Mouse (Mus musculus) brain, adult 10 weeks (tissue): Measurements from ENCODE around the gene Ghr. TPM values are rescaled to one million over a fixed set of nuclear protein-coding genes. Genes with fewer than 3 reads are reported as not detected.

Experiments used
- polyA plus RNA-seq: library from polyadenylated mRNA; stranded (reverse); fragments of 350-450 nt; fragmentation: Illumina TruSeq; extraction: RNeasy Lipid Tissue Mini Kit (QIAGEN cat#74804); gene quantifications from one replicate; pipeline ENCODE4 v1.2.3, GENCODE M21; 2015; ENCODE audit warnings: low read depth, low replicate concordance

Gene Ghr
- 8.0 TPM for polyA plus RNA-seq

GRCm38 (mm10) chr15:3582807-3583636 is at the start of gene Ghr:
Gene Ghr (minus strand): TSS chr15:3583492.

DNA sequence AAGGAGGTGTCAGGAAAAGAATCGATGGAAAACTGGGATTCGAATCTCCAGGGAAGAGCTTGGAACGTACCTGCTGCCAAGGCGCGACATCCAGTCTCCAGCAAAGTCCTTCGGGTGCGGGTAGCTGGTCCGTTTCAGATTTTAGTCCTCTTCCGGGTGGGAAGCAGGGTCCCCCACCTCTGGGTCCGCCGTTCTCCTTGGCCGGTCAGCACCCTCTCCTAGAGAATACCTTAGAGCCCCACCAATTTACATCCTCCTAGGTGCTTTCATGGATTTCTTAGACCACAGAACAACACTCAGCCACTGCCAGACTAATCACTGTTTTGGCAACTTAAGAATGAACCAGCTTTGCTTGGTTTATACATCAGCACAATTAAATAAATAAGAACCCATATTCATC is 279.9 kb downstream of the Ghr start, which contains the start of gene Ccdc152:
TSS of gene Ccdc152 (minus strand) at position 101 of the 400 bp plus-strand sequence.

DNA sequence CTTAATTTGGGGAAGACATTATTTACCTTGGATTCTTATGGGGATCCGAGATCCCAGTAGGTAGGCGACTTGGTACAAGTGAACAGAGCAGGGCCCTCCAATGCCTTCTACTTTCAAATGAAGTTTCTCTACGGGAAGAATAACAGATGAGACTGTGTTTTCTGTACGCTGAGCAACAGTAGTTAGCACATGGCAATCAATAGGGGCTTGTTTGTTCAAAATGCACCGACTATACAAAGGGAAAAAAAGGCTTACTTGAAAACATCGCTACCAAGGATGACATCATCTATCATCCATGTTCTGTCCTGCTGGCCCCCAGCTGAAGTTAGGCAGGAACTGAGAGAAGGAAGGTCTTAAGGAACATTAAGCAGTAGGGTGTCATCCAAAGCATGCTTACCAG is 315.0 kb downstream of the Ghr start, which contains the start of gene Selenop:
TSS of gene Selenop (plus strand) at position 301 of the 400 bp plus-strand sequence.

